In the genomic region with DNA sequence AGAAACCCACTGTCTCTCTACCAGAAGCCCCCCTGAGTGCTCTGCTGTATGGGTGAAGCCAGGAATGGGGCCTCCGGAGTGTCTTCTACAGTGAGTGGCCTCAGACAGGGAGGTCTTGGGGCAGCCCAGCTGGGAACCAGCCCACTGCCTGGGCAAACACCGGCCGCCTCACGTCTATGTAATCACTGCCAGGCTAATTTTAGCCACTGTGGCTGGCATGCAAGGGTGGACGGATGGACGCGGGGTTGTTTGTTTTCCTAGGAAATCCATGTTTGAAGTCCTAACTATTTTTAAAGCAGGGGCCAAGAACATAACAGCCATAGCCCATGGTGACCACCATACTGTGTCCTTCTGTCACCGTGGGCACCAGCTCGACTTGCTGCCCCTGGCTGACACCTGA, we compare ENCODE assay signal across 21 mouse cellular contexts. TPM values are rescaled to one million over a fixed set of nuclear protein-coding genes. Genes with fewer than 3 reads are reported as not detected.
DNase-seq lines count a peak whose midpoint lies in the region; ATAC-seq and TF ChIP-seq lines count a peak whose summit lies in the region.
"Had no signal": no experiment of that assay in that cellular context is flagged by ENCODE, and none has a peak within 500 bp of the region (broad histone marks: within the 10 kb centered on the region; RNA-seq: fewer than 3 reads in every experiment).

No protein-coding gene starts in this region.

- H3K4me3 ChIP-seq in liver, embryonic 11.5 days (ENCODE audit: low read depth, low read length): no peak overlapping the region
- H3K4me3 ChIP-seq in myocyte: no peak overlapping the region
- H3K4me3 ChIP-seq: embryonic facial prominence, embryonic 13.5 days; forebrain, embryonic 15.5 days; hindbrain, embryonic 10.5 days; layer of hippocampus, adult 2 months; midbrain, embryonic 13.5 days had no signal

- peak; percentile 95 for DNase-seq in heart, adult 11 months
- no peak for DNase-seq in heart, adult 9 months (ENCODE audit: low spot score in 2 of 2)
- DNase-seq in lung, postnatal 10 days: peak; percentile 36
- DNase-seq in lung, postnatal 14 days: no peak
- DNase-seq in liver, embryonic 11.5 days (ENCODE audit: low spot score): no peak
- no peak for DNase-seq in left cerebral cortex, postnatal 25 days (ENCODE audit: low spot score in 2 of 2)
- DNase-seq: adrenal gland, postnatal 36 days; cerebellum, adult 11-12 months; kidney, adult 2 months; kidney, postnatal 14 days; left cerebral cortex, postnatal 4 days; lung, adult 18-20 months; thymus, postnatal 14 days had no signal

- TF ChIP-seq POLR2A in myocyte (IDR thresholded peaks at IDR 0.05; ENCODE audit: insufficient read length, low read depth): no peak

- H3K9me3 ChIP-seq in liver, embryonic 11.5 days (ENCODE audit: control insufficient read depth, low read length): no peaks in the 10 kb centered on the region
- H3K9me3 ChIP-seq: embryonic facial prominence, embryonic 13.5 days; forebrain, embryonic 15.5 days; G1E; hindbrain, embryonic 10.5 days; midbrain, embryonic 13.5 days had no signal

- H3K79me2 ChIP-seq in myocyte (ENCODE audit: control insufficient read depth, insufficient read depth): no peaks in the 10 kb centered on the region

- ATAC-seq in liver, embryonic 11.5 days (replicated peaks; ENCODE audit: low FRiP score): no peak
- ATAC-seq: forebrain, embryonic 15.5 days; midbrain, embryonic 13.5 days had no signal

- H3K4me1 ChIP-seq in liver, embryonic 11.5 days (replicated peaks; ENCODE audit: control insufficient read depth, insufficient read depth, low read length): peaks cover 31% of the 10 kb centered on the region
- H3K4me1 ChIP-seq: forebrain, embryonic 15.5 days had no signal

- H3K4me2 ChIP-seq in liver, embryonic 11.5 days: no peak overlapping the region
- H3K4me2 ChIP-seq in myocyte (ENCODE audit: low read depth): peak overlapping the region; percentile 45
- H3K4me2 ChIP-seq: embryonic facial prominence, embryonic 13.5 days; forebrain, embryonic 15.5 days; midbrain, embryonic 13.5 days had no signal

- no peak overlapping the region for H3ac ChIP-seq in myocyte (ENCODE audit: control insufficient read depth, insufficient read length)

- H3K27me3 ChIP-seq in liver, embryonic 11.5 days (replicated peaks; ENCODE audit: control insufficient read depth, insufficient read depth, low read length): no peaks in the 10 kb centered on the region; the same call in 1 of the 2 replicates
- H3K27me3 ChIP-seq in myocyte (ENCODE audit: control insufficient read depth, insufficient read depth, insufficient read length): peaks cover 59% of the 10 kb centered on the region
- H3K27me3 ChIP-seq: embryonic facial prominence, embryonic 13.5 days; forebrain, embryonic 15.5 days; midbrain, embryonic 13.5 days had no signal

- 0 out of 2 replicates have a peak overlapping the region, but pooled peaks have one; percentile 25 for H3K9ac ChIP-seq in liver, embryonic 11.5 days (ENCODE audit: low read depth, low read length)
- H3K9ac ChIP-seq: embryonic facial prominence, embryonic 13.5 days; forebrain, embryonic 15.5 days; midbrain, embryonic 13.5 days had no signal

- H3K36me3 ChIP-seq in liver, embryonic 11.5 days (ENCODE audit: control insufficient read depth, insufficient read depth, low read length): no peaks in the 10 kb centered on the region
- H3K36me3 ChIP-seq in myocyte (ENCODE audit: control insufficient read depth, insufficient read depth): no peaks in the 10 kb centered on the region
- H3K36me3 ChIP-seq: forebrain, embryonic 15.5 days; G1E; midbrain, embryonic 13.5 days had no signal

- no peak overlapping the region for H3K27ac ChIP-seq in liver, embryonic 11.5 days (ENCODE audit: low read depth, low read length)
- H3K27ac ChIP-seq: embryonic facial prominence, embryonic 13.5 days; forebrain, embryonic 15.5 days; layer of hippocampus, adult 2 months; midbrain, embryonic 13.5 days had no signal

- WGBS in liver, embryonic 11.5 days: 83% methylated on average over 9 of the region's 9 CpGs

- intact Hi-C loops in left cerebral cortex, postnatal 25 days (cut with DNase I): no loop called here

TF ChIP-seq in myocyte, 11 proteins besides CTCF, POLR2A, EP300 and RAD21:
- no peak for TF ChIP-seq REST (IDR thresholded peaks at IDR 0.05; ENCODE audit: insufficient read depth, insufficient read length)
- no peak for TF ChIP-seq CEBPB (IDR thresholded peaks at IDR 0.05; ENCODE audit: insufficient read depth, poor library complexity, severe bottlenecking)
- no peak for TF ChIP-seq MYOG (IDR thresholded peaks at IDR 0.05; ENCODE audit: control insufficient read depth in 1 of 3, insufficient read depth in 1 of 3, insufficient read length in 2 of 3, low read depth in 2 of 3)
- no peak for TF ChIP-seq MYOD1 (IDR thresholded peaks at IDR 0.05; ENCODE audit: control insufficient read depth in 1 of 3, insufficient read length in 2 of 3, low read depth in 2 of 3)
- no peak for TF ChIP-seq TCF3 (IDR thresholded peaks at IDR 0.05; ENCODE audit: insufficient read length, low read depth)
- TF ChIP-seq SRF (IDR thresholded peaks at IDR 0.05; ENCODE audit: control insufficient read depth, insufficient read length, low read depth): no peak
- no peak for TF ChIP-seq E2F4 (IDR thresholded peaks at IDR 0.05; ENCODE audit: insufficient read depth)
- no peak for TF ChIP-seq MAX (IDR thresholded peaks at IDR 0.05; ENCODE audit: low read depth)
- no peak for TF ChIP-seq TCF12 (IDR thresholded peaks at IDR 0.05; ENCODE audit: insufficient read depth, poor library complexity, severe bottlenecking)
- TF ChIP-seq POLR2AphosphoS2 (IDR thresholded peaks at IDR 0.05; ENCODE audit: insufficient read length, low read depth): no peak
- no peak for TF ChIP-seq USF1 (IDR thresholded peaks at IDR 0.05; ENCODE audit: low read depth)
TF ChIP-seq in myocyte: peak in this region for 0.

RNA-seq across cellular contexts. Expression of a gene that starts 46.1 kb away (rescaled TPM):
- polyA plus RNA-seq in liver, embryonic 11.5 days (2014; fragmentation: Nextera tagmentation; extraction: Ambion mirVana): 5.7 and 6.1 TPM in 2 replicates
- polyA plus RNA-seq in myocyte (2012; fragmentation: generic; extraction: Trizol): 0.07 TPM
- total RNA-seq in left cerebral cortex, postnatal 25 days (2021): 1 to 10 TPM; 7.1 to 7.8 TPM
- total RNA-seq: G1E; megakaryocyte progenitor cell, adult 5-6 weeks had no signal
- polyA plus RNA-seq: G1E had no signal

Comparison
In these comparisons a context has a peak if more than half of its experiments do, and no peak if none do; other contexts are left out.
1. DNase-seq: peak in heart, adult 11 months (single experiment) and lung, postnatal 10 days (single experiment); none in heart, adult 9 months (0 of 2), lung, postnatal 14 days (single experiment), liver, embryonic 11.5 days (single experiment) and left cerebral cortex, postnatal 25 days (0 of 2).